Comparison of ENCODE assay signal across 17 mouse cellular contexts in the genomic region with DNA sequence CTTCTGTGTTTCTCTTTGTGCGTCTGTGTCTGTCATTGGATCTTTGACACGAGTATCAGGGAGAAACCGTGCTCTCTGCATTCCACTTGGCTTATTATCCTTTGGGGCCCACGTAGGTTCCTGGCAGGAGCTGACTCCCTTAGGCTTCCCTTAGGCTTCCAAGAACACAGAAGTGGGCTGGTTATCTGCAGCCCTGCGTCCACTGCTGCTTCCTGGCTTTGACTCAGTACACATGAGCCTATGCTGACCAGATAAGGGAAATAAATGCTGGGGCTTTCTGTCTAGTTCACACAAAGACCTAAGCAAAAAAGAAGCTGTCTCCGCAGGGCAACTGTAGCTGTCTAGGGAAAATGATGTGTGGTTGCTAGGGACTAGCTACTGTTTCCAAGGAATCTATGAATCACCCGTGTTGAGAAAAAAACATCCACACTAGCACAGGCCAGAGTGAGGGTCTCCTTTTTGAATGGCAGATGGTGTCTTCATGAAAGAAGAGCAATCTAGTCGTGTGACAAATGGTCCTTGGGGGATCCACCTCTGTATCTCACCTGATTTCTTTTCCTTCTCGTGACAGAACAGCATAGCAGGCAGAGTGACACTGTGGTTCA. TPM values are rescaled to one million over a fixed set of nuclear protein-coding genes. Genes with fewer than 3 reads are reported as not detected.
DNase-seq lines count a peak whose midpoint lies in the region; ATAC-seq lines count a peak whose summit lies in the region.
"Had no signal": no experiment of that assay in that cellular context is flagged by ENCODE, and none has a peak within 500 bp of the region (broad histone marks: within the 10 kb centered on the region; RNA-seq: fewer than 3 reads in every experiment).

No protein-coding gene starts in this region.

- intact Hi-C loops in heart, postnatal 10 days (cut with DNase I), result no loop called here

- no peaks in the 10 kb centered on the region for H3K36me3 ChIP-seq in heart, embryonic 14.5 days (ENCODE audit: control insufficient read depth, insufficient read depth, low read length)
- H3K36me3 ChIP-seq in midbrain, embryonic 13.5 days, result no peaks in the 10 kb centered on the region
- no peaks in the 10 kb centered on the region for H3K36me3 ChIP-seq in midbrain, embryonic 10.5 days
- no peaks in the 10 kb centered on the region for H3K36me3 ChIP-seq in hindbrain, embryonic 16.5 days (ENCODE audit: control insufficient read depth, insufficient read depth, low read length)
- H3K36me3 ChIP-seq: G1E; kidney, embryonic 15.5 days had no signal

- H3K9me3 ChIP-seq in heart, embryonic 14.5 days (ENCODE audit: control insufficient read depth, low read length), result no peaks in the 10 kb centered on the region
- no peaks in the 10 kb centered on the region for H3K9me3 ChIP-seq in midbrain, embryonic 13.5 days
- H3K9me3 ChIP-seq in midbrain, embryonic 10.5 days (replicated peaks), result no peaks in the 10 kb centered on the region
- H3K9me3 ChIP-seq in hindbrain, embryonic 16.5 days (ENCODE audit: control insufficient read depth, low read length), result no peaks in the 10 kb centered on the region
- H3K9me3 ChIP-seq: G1E; kidney, embryonic 15.5 days had no signal

- 23% methylated on average over 9 of the region's 9 CpGs for WGBS in heart, embryonic 14.5 days
- 44% methylated on average over 9 of the region's 9 CpGs for WGBS in midbrain, embryonic 13.5 days
- WGBS in midbrain, embryonic 10.5 days, result 72% methylated on average over 9 of the region's 9 CpGs
- 30% methylated on average over 9 of the region's 9 CpGs for WGBS in hindbrain, embryonic 16.5 days

- DNase-seq in heart, postnatal 10 days, result no peak
- DNase-seq in midbrain, embryonic 10.5 days (ENCODE audit: low spot score), result no peak
- no peak for DNase-seq in cerebellum, postnatal 25 days
- DNase-seq in urinary bladder, postnatal 25 days (ENCODE audit: low spot score), result no peak
- no peak for DNase-seq in adrenal gland, adult 8-10 months
- DNase-seq: cerebellum, adult 9-11 months; gastrocnemius, postnatal 14 days; right cerebral cortex, adult 18-20 months had no signal

- H3K27me3 ChIP-seq in heart, embryonic 14.5 days (ENCODE audit: control insufficient read depth, insufficient read depth, low read length), result peaks cover 8% of the 10 kb centered on the region; the same call in 1 of the 2 replicates
- H3K27me3 ChIP-seq in midbrain, embryonic 13.5 days, result 0 out of 2 replicates have a peak, but pooled peaks cover 4% of the 10 kb centered on the region
- H3K27me3 ChIP-seq in midbrain, embryonic 10.5 days (ENCODE audit: low read depth, poor library complexity, severe bottlenecking), result peaks cover 4% of the 10 kb centered on the region; the same call in 1 of the 2 replicates
- no peaks in the 10 kb centered on the region for H3K27me3 ChIP-seq in hindbrain, embryonic 16.5 days (replicated peaks; ENCODE audit: control insufficient read depth, insufficient read depth, low read length)

- H3K4me1 ChIP-seq in heart, embryonic 14.5 days (ENCODE audit: control insufficient read depth in 2 of 2, insufficient read depth in 2 of 2, low read length in 2 of 2), result peaks cover 5 to 6% of the 10 kb centered on the region in 2 experiments; a peak in 2 of 4 replicates
- peaks cover 9% of the 10 kb centered on the region for H3K4me1 ChIP-seq in midbrain, embryonic 13.5 days (replicated peaks)
- H3K4me1 ChIP-seq in midbrain, embryonic 10.5 days, result peaks cover 11% of the 10 kb centered on the region
- no peaks in the 10 kb centered on the region for H3K4me1 ChIP-seq in hindbrain, embryonic 16.5 days (ENCODE audit: control insufficient read depth, insufficient read depth, low read depth, low read length)

- H3K4me2 ChIP-seq in heart, embryonic 14.5 days (ENCODE audit: low read length), result peak overlapping the region; percentile 18; the same call in 1 of the 2 replicates
- no peak overlapping the region for H3K4me2 ChIP-seq in midbrain, embryonic 13.5 days (replicated peaks)
- H3K4me2 ChIP-seq in hindbrain, embryonic 16.5 days (ENCODE audit: low read length), result no peak overlapping the region
- H3K4me2 ChIP-seq: kidney, embryonic 15.5 days had no signal

- H3K9ac ChIP-seq in heart, embryonic 14.5 days (ENCODE audit: low read length), result no peak overlapping the region
- H3K9ac ChIP-seq in midbrain, embryonic 13.5 days (replicated peaks), result no peak overlapping the region
- no peak overlapping the region for H3K9ac ChIP-seq in hindbrain, embryonic 16.5 days (ENCODE audit: low read depth, low read length)
- H3K9ac ChIP-seq: kidney, embryonic 15.5 days had no signal

- no peak for ATAC-seq in heart, embryonic 14.5 days (ENCODE audit: insufficient number of reproducible peaks, insufficient read depth, low FRiP score, low read depth)
- no peak for ATAC-seq in midbrain, embryonic 13.5 days
- ATAC-seq in hindbrain, embryonic 16.5 days, result 0 out of 2 replicates have a peak, but pooled peaks have one; percentile 34

- H3K27ac ChIP-seq in heart, embryonic 14.5 days (replicated peaks in 1 of 2; ENCODE audit: control insufficient read depth in 1 of 2, insufficient read depth in 1 of 2, low read depth in 2 of 2, low read length in 2 of 2), result peak overlapping the region in 1 of 2 experiments; percentile 23; a peak in 1 of 4 replicates
- peak overlapping the region; percentile 55 for H3K27ac ChIP-seq in midbrain, embryonic 13.5 days
- no peak overlapping the region for H3K27ac ChIP-seq in midbrain, embryonic 10.5 days (replicated peaks)
- no peak overlapping the region for H3K27ac ChIP-seq in hindbrain, embryonic 16.5 days (ENCODE audit: low read depth, low read length)
- H3K27ac ChIP-seq: kidney, embryonic 15.5 days had no signal

- no peak overlapping the region for H3K4me3 ChIP-seq in heart, embryonic 14.5 days (ENCODE audit: control insufficient read depth in 1 of 2, insufficient read depth in 1 of 2, low read depth in 1 of 2, low read length in 2 of 2)
- no peak overlapping the region for H3K4me3 ChIP-seq in midbrain, embryonic 13.5 days (replicated peaks)
- no peak overlapping the region for H3K4me3 ChIP-seq in midbrain, embryonic 10.5 days
- H3K4me3 ChIP-seq in hindbrain, embryonic 16.5 days (ENCODE audit: low read length), result no peak overlapping the region
- H3K4me3 ChIP-seq: kidney, embryonic 15.5 days had no signal

RNA-seq across cellular contexts. Expression of a gene that starts 22.7 kb away (rescaled TPM):
- 0.28 and 0.38 TPM in 2 replicates for polyA plus RNA-seq in heart, embryonic 14.5 days (2014; fragmentation: Nextera tagmentation; extraction: Ambion mirVana)
- total RNA-seq in heart, postnatal 10 days (2021), result not detected
- polyA plus RNA-seq in midbrain, embryonic 13.5 days (2015; fragmentation: Nextera tagmentation; extraction: Ambion mirVana), result 0.43 and 0.72 TPM in 2 replicates
- 0.58 and 1.0 TPM in 2 replicates for polyA plus RNA-seq in midbrain, embryonic 10.5 days (2016; fragmentation: Nextera tagmentation; extraction: Ambion mirVana)
- polyA plus RNA-seq in hindbrain, embryonic 16.5 days (2015; fragmentation: Nextera tagmentation; extraction: Ambion mirVana), result 0.25 and 0.35 TPM in 2 replicates
- total RNA-seq in adrenal gland, adult 8-10 months (2022), result not detected
- total RNA-seq: gastrocnemius, postnatal 14 days; megakaryocyte progenitor cell, adult 5-6 weeks; neutrophil, adult 5-6 weeks had no signal
- polyA plus RNA-seq: C2C12; G1E; liver, embryonic 16.5 days had no signal
